Mouse (Mus musculus) kidney, adult 2 months (tissue): ENCODE results near the gene Kazn.

ENCODE experiments used
- CTCF ChIP-seq: fragments of 200-500 bp; conservative IDR thresholded peaks from 2 replicates; pipeline ENCODE4 v1.5.1; 2011; ENCODE audit warnings: low read depth, mild to moderate bottlenecking, control low read depth, low read length, moderate library complexity, mixed read lengths; ENCODE audit not compliant: insufficient read depth, insufficient read length
- POLR2A ChIP-seq: fragments of 200-500 bp; IDR thresholded peaks from one replicate; pipeline ENCODE4 v1.6.1; 2011; ENCODE audit warnings: low read depth, low read length, control low read depth

- TF ChIP-seq CTCF, result no peak
- no peak for TF ChIP-seq POLR2A
Observed at GRCm38 (mm10) chr4:142082703-142083102, 156.5 kb downstream of the Kazn start.
